Mouse (Mus musculus) MEL (cell line): ENCODE measurements around the gene Tomm22. TPM values are rescaled to one million over a fixed set of nuclear protein-coding genes. Genes with fewer than 3 reads are reported as not detected.

Source experiments
- DNase-seq: peaks from one replicate; pipeline ENCODE4 v3.0.0; 2011; ENCODE audit warnings: low read depth, low spot score
- H3K27ac ChIP-seq: 2 replicates; pipeline ENCODE4 v1.5.1; 2012; ENCODE audit warnings: low read depth, mild to moderate bottlenecking, control low read depth, low read length, moderate library complexity; ENCODE audit not compliant: control insufficient read depth
- H3K27me3 ChIP-seq, 2 experiments: fragments of 150-350 bp in 1 of 2; sonication (generic) in 1 of 2; 2 replicates each; pipeline ENCODE4 v1.6.1; 2012; ENCODE audit warnings: low read length in 2 of 2, mild to moderate bottlenecking in 2 of 2, improper control_type of control experiment in 1 of 2, moderate library complexity in 1 of 2; ENCODE audit not compliant: insufficient read depth in 2 of 2, control insufficient read depth in 1 of 2
- H3K36me3 ChIP-seq, 2 experiments: 2 replicates each; pipeline ENCODE4 v1.6.1; 2012 to 2014; ENCODE audit warnings: low read length in 2 of 2, improper control_type of control experiment in 1 of 2, inconsistent platforms in 1 of 2, mild to moderate bottlenecking in 1 of 2; ENCODE audit not compliant: insufficient read depth in 2 of 2, control insufficient read depth in 1 of 2
- H3K4me1 ChIP-seq, 2 experiments: fragments of 150-350 bp in 1 of 2; sonication (generic) in 1 of 2; 2 replicates each; pipeline ENCODE4 v1.6.1; 2012; ENCODE audit warnings: low read length in 2 of 2, improper control_type of control experiment in 1 of 2, mild to moderate bottlenecking in 1 of 2; ENCODE audit not compliant: insufficient read depth in 2 of 2, control insufficient read depth in 1 of 2
- H3K4me3 ChIP-seq, 2 experiments: fragments of 150-350 bp in 1 of 2; sonication (generic) in 1 of 2; 2 replicates each; pipeline ENCODE4 v1.5.1; 2012; ENCODE audit warnings: low read depth in 2 of 2, low read length in 2 of 2, mild to moderate bottlenecking in 2 of 2, moderate library complexity in 2 of 2, control low read depth in 1 of 2, improper control_type of control experiment in 1 of 2; ENCODE audit not compliant: control insufficient read depth in 1 of 2, insufficient read depth in 1 of 2
- H3K79me2 ChIP-seq: 2 replicates; pipeline ENCODE4 v1.6.1; 2012; ENCODE audit warnings: mild to moderate bottlenecking, low read length, moderate library complexity; ENCODE audit not compliant: control insufficient read depth, poor library complexity, insufficient read depth
- H3K9ac ChIP-seq: 2 replicates; pipeline ENCODE4 v1.6.1; 2012; ENCODE audit warnings: low read depth, mild to moderate bottlenecking, control low read depth, low read length, moderate library complexity; ENCODE audit not compliant: control insufficient read depth, poor library complexity, severe bottlenecking
- H3K9me3 ChIP-seq: fragments of 150-350 bp; sonication (generic); replicated peaks from 2 replicates; pipeline ENCODE4 v1.6.1; 2012; ENCODE audit warnings: mild to moderate bottlenecking, low read length, improper control_type of control experiment, moderate library complexity; ENCODE audit not compliant: insufficient read depth
- BHLHE40 ChIP-seq: IDR thresholded peaks from 2 replicates; pipeline ENCODE4 v1.6.1; 2012; ENCODE audit warnings: low read depth, mild to moderate bottlenecking, inconsistent platforms, low read length, improper control_type of control experiment, borderline replicate concordance
- CHD1 ChIP-seq: IDR thresholded peaks from 2 replicates; pipeline ENCODE4 v1.6.1; 2012; ENCODE audit warnings: low read depth, mild to moderate bottlenecking, inconsistent platforms, low read length, improper control_type of control experiment
- CHD2 ChIP-seq: IDR thresholded peaks from 2 replicates; pipeline ENCODE4 v1.6.1; 2011; ENCODE audit warnings: low read length, improper control_type of control experiment
- CTCF ChIP-seq, 3 experiments: IDR thresholded peaks in 2 of 3; conservative IDR thresholded peaks in 1 of 3; 2 replicates each; pipeline ENCODE4 v1.5.1; 2011 to 2012; ENCODE audit warnings: low read length in 3 of 3, low read depth in 2 of 3, mild to moderate bottlenecking in 2 of 3, improper control_type of control experiment in 1 of 3, inconsistent platforms in 1 of 3, mixed read lengths in 1 of 3, moderate library complexity in 1 of 3; ENCODE audit not compliant: control insufficient read depth in 1 of 3, insufficient read depth in 1 of 3, poor library complexity in 1 of 3, severe bottlenecking in 1 of 3
- E2F4 ChIP-seq: IDR thresholded peaks from 2 replicates; pipeline ENCODE4 v1.6.1; 2011; ENCODE audit warnings: low read depth, low read length, improper control_type of control experiment, borderline replicate concordance
- ELF1 ChIP-seq: IDR thresholded peaks from 2 replicates; pipeline ENCODE4 v1.6.1; 2014; ENCODE audit warnings: low read depth, mild to moderate bottlenecking, inconsistent platforms, low read length, improper control_type of control experiment, moderate library complexity
- EP300 ChIP-seq, 2 experiments: IDR thresholded peaks; 2 replicates each; pipeline ENCODE4 v1.6.1; 2011; ENCODE audit warnings: improper control_type of control experiment in 2 of 2, low read length in 2 of 2, low read depth in 1 of 2, mild to moderate bottlenecking in 1 of 2
- ETS1 ChIP-seq: IDR thresholded peaks from 2 replicates; pipeline ENCODE4 v1.6.1; 2012; ENCODE audit warnings: low read depth, mild to moderate bottlenecking, inconsistent platforms, low read length, improper control_type of control experiment, moderate library complexity
- GABPA ChIP-seq: IDR thresholded peaks from 2 replicates; pipeline ENCODE4 v1.6.1; 2012; ENCODE audit warnings: low read depth, mild to moderate bottlenecking, inconsistent platforms, low read length, improper control_type of control experiment, moderate library complexity
- GATA1 ChIP-seq: IDR thresholded peaks from 2 replicates; pipeline ENCODE4 v1.6.1; 2011; ENCODE audit warnings: low read depth, low read length, improper control_type of control experiment
- JUND ChIP-seq: IDR thresholded peaks from 2 replicates; pipeline ENCODE4 v1.6.1; 2011; ENCODE audit warnings: low read depth, mild to moderate bottlenecking, improper control_type of control experiment, low read length
- KAT2A ChIP-seq: conservative IDR thresholded peaks from 2 replicates; pipeline ENCODE4 v1.6.1; 2012; ENCODE audit warnings: low read depth, low read length, improper control_type of control experiment, inconsistent platforms
- MAFK ChIP-seq: IDR thresholded peaks from 2 replicates; pipeline ENCODE4 v1.6.1; 2011; ENCODE audit warnings: low read depth, mild to moderate bottlenecking, low read length, improper control_type of control experiment, borderline replicate concordance
- MAX ChIP-seq: IDR thresholded peaks from 2 replicates; pipeline ENCODE4 v1.6.1; 2011; ENCODE audit warnings: low read length, improper control_type of control experiment
- MAZ ChIP-seq: IDR thresholded peaks from 2 replicates; pipeline ENCODE4 v1.6.1; 2012; ENCODE audit warnings: low read depth, mild to moderate bottlenecking, inconsistent platforms, low read length, improper control_type of control experiment
- MEF2A ChIP-seq: IDR thresholded peaks from 2 replicates; pipeline ENCODE4 v1.6.1; 2014; ENCODE audit warnings: low read depth, mild to moderate bottlenecking, inconsistent platforms, low read length, improper control_type of control experiment; ENCODE audit not compliant: poor library complexity, insufficient replicate concordance, severe bottlenecking; ENCODE audit errors: extremely low read depth
- MXI1 ChIP-seq: IDR thresholded peaks from 2 replicates; pipeline ENCODE4 v1.6.1; 2011; ENCODE audit warnings: mild to moderate bottlenecking, low read depth, low read length, improper control_type of control experiment
- MYB ChIP-seq: IDR thresholded peaks from 2 replicates; pipeline ENCODE4 v1.6.1; 2011; ENCODE audit warnings: mild to moderate bottlenecking, low read depth, low read length, improper control_type of control experiment
- MYC ChIP-seq: IDR thresholded peaks from 2 replicates; pipeline ENCODE4 v1.6.1; 2011; ENCODE audit warnings: low read depth, mild to moderate bottlenecking, low read length, improper control_type of control experiment, moderate library complexity
- NRF1 ChIP-seq: IDR thresholded peaks from 2 replicates; pipeline ENCODE4 v1.6.1; 2014; ENCODE audit warnings: low read depth, mild to moderate bottlenecking, inconsistent platforms, low read length, improper control_type of control experiment, moderate library complexity; ENCODE audit not compliant: poor library complexity, insufficient read depth, severe bottlenecking
- POLR2A ChIP-seq, 2 experiments: IDR thresholded peaks; 2 replicates each; pipeline ENCODE4 v1.6.1; 2011 to 2012; ENCODE audit warnings: low read length in 2 of 2, mild to moderate bottlenecking in 2 of 2, control low read depth in 1 of 2, improper control_type of control experiment in 1 of 2, low read depth in 1 of 2, moderate library complexity in 1 of 2; ENCODE audit not compliant: control insufficient read depth in 1 of 2, insufficient read depth in 1 of 2, poor library complexity in 1 of 2
- POLR2AphosphoS2 ChIP-seq: IDR thresholded peaks from 2 replicates; pipeline ENCODE4 v1.6.1; 2011; ENCODE audit warnings: low read length, improper control_type of control experiment
- POLR2AphosphoS5 ChIP-seq: IDR thresholded peaks from 2 replicates; pipeline ENCODE4 v1.6.1; 2012; ENCODE audit warnings: low read depth, borderline replicate concordance, mild to moderate bottlenecking, inconsistent platforms, low read length, moderate library complexity, mixed read lengths
- RAD21 ChIP-seq: IDR thresholded peaks from 2 replicates; pipeline ENCODE4 v1.6.1; 2011; ENCODE audit warnings: mild to moderate bottlenecking, low read depth, low read length, improper control_type of control experiment
- RCOR1 ChIP-seq: IDR thresholded peaks from 2 replicates; pipeline ENCODE4 v1.6.1; 2012; ENCODE audit warnings: low read depth, mild to moderate bottlenecking, inconsistent platforms, low read length, improper control_type of control experiment
- SIN3A ChIP-seq: IDR thresholded peaks from 2 replicates; pipeline ENCODE4 v1.6.1; 2012; ENCODE audit warnings: low read length, improper control_type of control experiment, inconsistent platforms
- TAL1 ChIP-seq: IDR thresholded peaks from 2 replicates; pipeline ENCODE4 v1.6.1; 2012; ENCODE audit warnings: mild to moderate bottlenecking, inconsistent platforms, low read length, moderate library complexity, mixed read lengths
- TBP ChIP-seq: IDR thresholded peaks from 2 replicates; pipeline ENCODE4 v1.8.0; 2011; ENCODE audit warnings: low read depth, low read length, improper control_type of control experiment
- TCF12 ChIP-seq: IDR thresholded peaks from 2 replicates; pipeline ENCODE4 v1.6.1; 2014; ENCODE audit warnings: low read depth, mild to moderate bottlenecking, inconsistent platforms, low read length, improper control_type of control experiment, moderate library complexity
- UBTF ChIP-seq: IDR thresholded peaks from 2 replicates; pipeline ENCODE4 v1.6.1; 2012; ENCODE audit warnings: low read depth, mild to moderate bottlenecking, inconsistent platforms, low read length, improper control_type of control experiment, moderate library complexity, borderline replicate concordance; ENCODE audit not compliant: insufficient read depth
- USF1 ChIP-seq: IDR thresholded peaks from 2 replicates; pipeline ENCODE4 v1.6.1; 2014; ENCODE audit warnings: low read depth, mild to moderate bottlenecking, inconsistent platforms, low read length, improper control_type of control experiment, moderate library complexity
- USF2 ChIP-seq, 2 experiments: IDR thresholded peaks; 2 replicates each; pipeline ENCODE4 v1.6.1; 2011 to 2012; ENCODE audit warnings: improper control_type of control experiment in 2 of 2, low read length in 2 of 2, borderline replicate concordance in 1 of 2, inconsistent platforms in 1 of 2, low read depth in 1 of 2, mild to moderate bottlenecking in 1 of 2; ENCODE audit not compliant: insufficient read depth in 1 of 2
- ZC3H11A ChIP-seq: IDR thresholded peaks from 2 replicates; pipeline ENCODE4 v1.6.1; 2012; ENCODE audit warnings: low read depth, mild to moderate bottlenecking, inconsistent platforms, low read length, improper control_type of control experiment
- ZKSCAN1 ChIP-seq: IDR thresholded peaks from 2 replicates; pipeline ENCODE4 v1.6.1; 2012; ENCODE audit warnings: low read depth, mild to moderate bottlenecking, inconsistent platforms, low read length, improper control_type of control experiment, moderate library complexity
- ZMIZ1 ChIP-seq: IDR thresholded peaks from 2 replicates; pipeline ENCODE4 v1.6.1; 2012; ENCODE audit warnings: low read depth, mild to moderate bottlenecking, inconsistent platforms, low read length, improper control_type of control experiment, moderate library complexity
- ZNF384 ChIP-seq: IDR thresholded peaks from 2 replicates; pipeline ENCODE4 v1.6.1; 2012; ENCODE audit warnings: low read depth, mild to moderate bottlenecking, inconsistent platforms, low read length, improper control_type of control experiment
- polyA plus RNA-seq, 2 experiments: library from polyadenylated mRNA; stranded (reverse) in 1 of 2; unstranded in 1 of 2; fragments of >175 nt in 1 of 2; fragments of >200 nt in 1 of 2; gene quantifications; 2 replicates each; pipeline versions ENCODE4 v1.2.1 to v1.2.4; 2012; ENCODE audit warnings: low replicate concordance in 2 of 2, low read depth in 1 of 2; ENCODE audit not compliant: insufficient read length in 2 of 2, insufficient read depth in 1 of 2, missing spikeins in 1 of 2
- total RNA-seq: library from RNA; depleted of rRNA; stranded (reverse); fragments of 300-350 nt; gene quantifications from 2 replicates; pipeline ENCODE4 v1.2.3, GENCODE M21; 2012

Tomm22 gene
- total and polyA plus RNA-seq, 3 experiments, result 174 to 829 (median 281) TPM

DNA sequence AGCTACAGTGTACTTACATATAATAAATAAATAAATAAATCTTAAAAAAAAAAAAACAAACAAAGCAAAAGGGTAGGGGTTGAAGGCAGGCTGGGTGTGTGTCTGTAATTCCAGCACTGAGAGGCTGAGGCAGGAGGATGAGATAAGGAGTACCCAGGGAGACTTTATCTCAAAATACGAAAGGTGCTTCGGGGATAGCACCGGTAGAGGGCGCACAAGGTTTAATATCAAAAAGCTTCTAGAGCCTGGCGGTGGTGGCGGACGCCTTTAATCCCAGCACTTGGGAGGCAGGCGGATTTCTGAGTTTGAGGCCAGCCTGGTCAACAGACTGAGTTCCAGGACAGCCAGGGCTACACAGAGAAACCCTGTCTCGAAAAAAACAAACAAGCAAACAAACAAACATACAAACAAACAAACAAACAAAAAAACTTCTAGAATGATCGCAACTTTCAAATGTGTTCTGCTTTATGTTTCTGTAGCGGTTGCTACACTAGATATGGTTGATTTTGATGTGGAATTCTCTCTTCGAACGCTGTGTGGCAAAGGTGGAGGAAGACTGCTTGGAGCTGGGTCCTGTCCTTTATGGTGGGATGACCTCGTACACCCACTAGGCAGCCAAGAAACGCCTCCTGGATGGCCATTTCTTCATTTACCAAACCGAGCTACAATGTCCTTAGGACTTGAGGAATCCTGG lies 12.7 kb upstream of the Tomm22 start:
- peak overlapping the region; percentile 89 for H3K9ac ChIP-seq
- DNase-seq, result peak; percentile 91
- no peak overlapping the region for H3K27ac ChIP-seq
- H3K27me3 ChIP-seq, result no peaks in the 10 kb centered on the region
- peaks cover 0 to 8% of the 10 kb centered on the region in 2 experiments; a peak in 2 of 4 replicates for H3K4me1 ChIP-seq
- no peaks in the 10 kb centered on the region for H3K9me3 ChIP-seq
- H3K36me3 ChIP-seq, result peaks cover 0 to 7% of the 10 kb centered on the region in 2 experiments; a peak in 2 of 4 replicates
- peak overlapping the region; percentile 76 to 90 for H3K4me3 ChIP-seq
- no peaks in the 10 kb centered on the region; the same call in 1 of the 2 replicates for H3K79me2 ChIP-seq
- TF ChIP-seq MAZ (no peak), E2F4 (no peak), MXI1 (peak; percentile 72), MYB (no peak), TBP (0 out of 2 replicates have a peak, but pooled peaks have one; percentile 22), ZC3H11A (peak; percentile 34; the same call in 1 of the 2 replicates), MAFK (no peak), USF1 (no peak), MAX (0 out of 2 replicates have a peak, but pooled peaks have one; percentile 33), POLR2AphosphoS2 (no peak), ZKSCAN1 (no peak), MEF2A (no peak), ZNF384 (no peak), CHD2 (no peak), CTCF (IDR thresholded peaks at IDR 0.05 in 2 of 3, conservative IDR thresholded peaks at IDR 0.05 in 1 of 3; ENCODE audit: control insufficient read depth in 1 of 3, insufficient read depth in 1 of 3, low read depth in 2 of 3, low read length in 3 of 3, poor library complexity in 1 of 3, severe bottlenecking in 1 of 3) (peak; percentile 49 to 68 (median 51)), TCF12 (no peak), EP300 (IDR thresholded peaks at IDR 0.05; ENCODE audit: low read depth in 1 of 2, low read length in 2 of 2) (peak; percentile 33 to 37; a peak in 2 of 4 replicates), POLR2A (IDR thresholded peaks at IDR 0.05; ENCODE audit: control insufficient read depth in 1 of 2, insufficient read depth in 1 of 2, low read depth in 1 of 2, low read length in 2 of 2, poor library complexity in 1 of 2) (no peak), CHD1 (no peak), RCOR1 (no peak), UBTF (no peak), USF2 (IDR thresholded peaks at IDR 0.05; ENCODE audit: borderline replicate concordance in 1 of 2, insufficient read depth in 1 of 2, low read depth in 1 of 2, low read length in 2 of 2) (no peak), ZMIZ1 (no peak), RAD21 (peak; percentile 54), KAT2A (no peak), NRF1 (no peak), TAL1 (no peak), ELF1 (no peak), GATA1 (peak; percentile 80), JUND (no peak), BHLHE40 (peak; percentile 39; the same call in 1 of the 2 replicates), GABPA (no peak), POLR2AphosphoS5 (no peak), SIN3A (no peak; the same call in 1 of the 2 replicates), MYC (0 out of 2 replicates have a peak, but pooled peaks have one; percentile 27), ETS1 (peak; percentile 13; the same call in 1 of the 2 replicates)
